Mouse (Mus musculus) cerebellum, adult 9-10 months (tissue): Measurements from ENCODE around the gene Atcay.

ENCODE experiments used
- DNase-seq: peaks from one replicate; pipeline ENCODE4 v3.0.0; 2022

Atcay gene

GRCm38 (mm10) chr10:81230438-81231332 lies at the start of gene Atcay:
Gene Atcay, minus strand, starts transcription at chr10:81230833.
- peak; percentile 89 for DNase-seq

GRCm38 (mm10) chr10:81279496-81279895 lies 48.9 kb upstream of the Atcay start:
- DNase-seq = no peak

GRCm38 (mm10) chr10:81277676-81278075 lies 47.0 kb upstream of the Atcay start:
- DNase-seq = no peak

- no peak for DNase-seq
These were observed 43.2 kb upstream of the Atcay start for GRCm38 (mm10) chr10:81273842-81274241.

- no peak for DNase-seq
These were observed 41.7 kb upstream of the Atcay start for GRCm38 (mm10) chr10:81272356-81272755.

GRCm38 (mm10) chr10:81268643-81269412 lies 38.2 kb upstream of the Atcay start:
- no peak for DNase-seq

- DNase-seq = peak; percentile 92
These were observed 37.4 kb upstream of the Atcay start for GRCm38 (mm10) chr10:81268056-81268455.

GRCm38 (mm10) chr10:81266211-81267105 lies 35.8 kb upstream of the Atcay start, which contains the start of the genes Mrpl54 and Apba3:
Gene Mrpl54, minus strand, starts transcription at chr10:81266934.
Gene Apba3, plus strand, starts transcription at chr10:81266960.
- DNase-seq = peak; percentile 97

GRCm38 (mm10) chr10:81265540-81265939 lies 34.9 kb upstream of the Atcay start:
- DNase-seq = no peak

- no peak for DNase-seq
These were observed 30.4 kb upstream of the Atcay start for GRCm38 (mm10) chr10:81261025-81261424.

GRCm38 (mm10) chr10:81259225-81259884 lies 28.7 kb upstream of the Atcay start:
- no peak for DNase-seq

GRCm38 (mm10) chr10:81257158-81258039 lies 26.8 kb upstream of the Atcay start:
- no peak for DNase-seq

- no peak for DNase-seq
These were observed 24.3 kb upstream of the Atcay start for GRCm38 (mm10) chr10:81254886-81255285.

GRCm38 (mm10) chr10:81252424-81253419 lies 22.1 kb upstream of the Atcay start, which contains the start of gene Matk:
Gene Matk, plus strand, starts transcription at chr10:81252935.
- DNase-seq = no peak

GRCm38 (mm10) chr10:81249442-81249841 lies 18.8 kb upstream of the Atcay start:
- DNase-seq = no peak

- no peak for DNase-seq
These were observed 17.2 kb upstream of the Atcay start for GRCm38 (mm10) chr10:81247804-81248203.

- no peak for DNase-seq
These were observed 14.5 kb upstream of the Atcay start for GRCm38 (mm10) chr10:81245166-81245565.

- DNase-seq = peak; percentile 85
These were observed 14.0 kb upstream of the Atcay start for GRCm38 (mm10) chr10:81244595-81244994.

GRCm38 (mm10) chr10:81244146-81244545 lies 13.5 kb upstream of the Atcay start:
- no peak for DNase-seq

- DNase-seq = no peak
These were observed 11.4 kb upstream of the Atcay start for GRCm38 (mm10) chr10:81242021-81242420.
